Mouse (Mus musculus) liver, adult (tissue): Measurements from ENCODE around the gene Ift52.

Experiments used
- GATA4 ChIP-seq: IDR thresholded peaks from 2 replicates; pipeline ENCODE4 v1.6.1; 2014; ENCODE audit warnings: mild to moderate bottlenecking, low read length; ENCODE audit not compliant: insufficient replicate concordance

The Ift52 gene

DNA sequence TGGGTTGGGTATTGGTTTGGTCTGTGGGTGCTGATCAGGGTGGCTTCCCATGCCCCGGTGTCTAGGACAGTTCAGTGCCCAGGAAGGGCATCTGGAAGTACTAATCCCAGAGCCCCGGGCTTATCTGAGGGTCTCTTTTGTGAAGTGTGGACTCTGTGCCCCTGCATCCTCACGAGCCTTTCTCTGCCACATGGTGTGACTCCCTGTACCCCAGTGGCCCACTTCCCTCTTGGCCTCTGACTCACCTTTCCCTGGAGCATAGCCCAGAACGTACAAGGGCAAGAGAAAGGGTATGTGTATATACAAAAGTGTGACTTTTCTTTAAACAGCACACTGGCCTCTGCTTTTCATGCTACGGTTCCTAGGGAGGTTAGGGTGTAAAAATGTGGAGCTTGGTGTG, 38.6 kb downstream of the Ift52 start:
- TF ChIP-seq GATA4 = no peak

DNA sequence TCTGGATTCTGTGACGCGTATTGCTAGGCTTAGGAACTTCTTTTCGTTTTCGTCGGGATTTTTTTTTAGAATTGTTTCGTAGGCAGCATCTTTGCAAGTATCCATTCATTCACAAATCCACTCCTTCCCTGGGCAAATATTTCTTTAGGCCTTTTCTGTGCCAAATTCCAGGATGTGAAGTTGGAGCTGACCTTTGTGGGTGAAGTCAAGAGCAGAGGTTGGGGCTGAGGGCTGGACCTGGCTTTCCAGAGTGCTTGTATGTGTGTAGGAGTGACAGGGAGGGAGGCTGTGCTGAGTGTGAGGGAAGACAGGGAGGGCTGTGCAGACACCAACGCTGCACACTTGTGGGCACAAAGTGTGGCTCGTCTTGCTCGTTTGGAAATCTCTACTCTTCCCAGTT, 39.4 kb downstream of the Ift52 start:
- TF ChIP-seq GATA4 = no peak

DNA sequence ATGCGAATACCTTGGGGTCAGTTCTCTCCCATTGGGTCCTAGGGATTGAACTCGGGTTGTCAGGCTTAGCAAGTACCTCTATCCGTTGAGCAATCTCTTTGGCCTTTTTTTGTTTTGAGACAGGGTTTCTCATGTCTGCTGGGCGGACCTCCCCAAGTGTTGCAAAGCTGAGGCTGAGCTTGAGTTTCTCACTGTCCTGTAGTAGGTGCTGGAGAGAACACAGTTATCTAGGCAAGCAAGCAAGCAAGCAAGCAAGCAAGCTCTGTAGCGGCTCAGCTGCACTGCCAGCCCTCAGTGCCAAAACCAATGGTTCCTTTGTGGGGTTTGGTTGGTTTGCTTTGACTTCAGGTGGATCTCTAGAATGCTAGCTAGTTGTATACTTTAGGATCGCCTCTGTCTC, 43.5 kb downstream of the Ift52 start:
- TF ChIP-seq GATA4 = no peak

DNA sequence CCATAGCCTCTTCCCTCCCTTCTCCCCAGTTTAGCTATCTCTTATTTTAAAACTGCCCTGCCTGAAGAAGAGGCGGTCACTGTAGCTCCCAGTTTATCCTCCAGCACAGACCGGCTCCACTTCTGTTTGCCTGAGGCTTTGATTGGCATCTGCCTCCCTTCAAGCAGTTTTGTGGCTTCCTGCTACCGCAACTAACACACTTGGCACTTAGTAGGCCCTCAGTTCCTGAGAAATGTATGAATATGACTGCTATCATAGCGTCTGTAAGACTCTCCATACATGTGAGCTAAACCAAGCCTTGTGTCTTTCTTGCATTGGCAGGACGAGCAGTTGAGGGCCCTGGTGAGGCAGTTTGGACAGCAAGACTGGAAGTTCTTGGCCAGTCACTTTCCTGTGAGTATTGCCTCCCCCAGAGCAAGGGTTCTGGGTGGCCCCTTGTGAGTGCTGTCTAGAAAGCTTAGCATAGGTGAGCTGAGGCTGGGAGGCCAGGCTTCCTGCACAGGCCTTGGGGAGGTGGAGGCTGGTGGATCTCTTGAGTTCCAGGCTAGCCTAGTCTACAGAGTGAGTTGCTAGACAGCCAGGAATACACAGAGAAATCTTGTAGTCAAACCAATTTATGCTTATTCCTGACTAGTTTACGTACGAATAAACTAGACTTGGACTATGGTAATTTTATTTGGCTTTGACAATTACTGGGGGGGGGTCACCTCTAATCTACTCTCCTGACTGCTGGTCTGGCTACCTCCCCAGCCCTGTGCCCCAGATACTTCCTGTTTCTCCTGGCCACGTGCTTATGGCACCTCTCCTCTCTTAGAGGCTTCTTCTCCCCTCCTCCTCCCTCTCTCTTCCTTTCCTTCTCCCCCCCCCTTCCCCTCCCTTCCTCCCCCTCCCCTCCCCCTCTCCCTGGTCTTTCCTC, 44.3 kb downstream of the Ift52 start:
- TF ChIP-seq GATA4 = no peak

DNA sequence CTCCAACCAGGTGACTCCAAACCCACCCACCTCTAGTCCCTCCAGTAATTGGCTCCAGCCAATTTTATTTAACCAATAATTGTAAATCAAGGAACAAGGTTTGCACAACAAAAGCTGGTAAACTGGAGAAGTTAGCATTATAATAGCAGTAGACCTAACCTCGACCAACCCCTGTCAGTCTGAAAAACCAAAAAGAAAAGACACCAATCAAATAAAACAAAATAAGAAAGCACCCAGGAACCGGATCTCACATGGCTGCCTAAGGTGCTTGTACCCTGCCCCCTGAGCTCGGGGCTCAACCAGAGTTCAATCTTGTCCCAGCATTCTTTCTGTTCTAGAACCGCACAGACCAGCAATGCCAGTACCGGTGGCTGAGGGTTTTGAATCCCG, 45.0 kb downstream of the Ift52 start:
- TF ChIP-seq GATA4 = no peak

DNA sequence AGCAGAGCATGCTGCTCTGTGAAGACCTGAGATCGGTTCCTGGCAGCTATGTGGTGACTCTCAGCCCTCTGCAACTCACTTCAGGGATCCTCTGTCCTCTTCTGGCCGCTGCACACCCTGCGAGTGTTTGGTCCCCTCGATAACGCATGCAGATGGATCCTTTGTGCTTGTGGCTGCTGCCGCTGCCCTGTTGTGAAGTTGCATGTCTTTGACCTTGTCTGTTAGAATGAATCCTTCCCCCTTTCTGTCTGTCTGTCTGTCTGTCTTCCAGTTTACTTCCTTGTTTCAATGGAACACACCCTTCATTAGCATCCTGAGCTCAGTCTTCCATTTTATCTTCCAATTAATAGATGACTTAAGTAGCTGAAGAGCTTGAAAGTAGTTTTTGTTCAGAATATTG, 49.2 kb downstream of the Ift52 start:
- no peak for TF ChIP-seq GATA4

DNA sequence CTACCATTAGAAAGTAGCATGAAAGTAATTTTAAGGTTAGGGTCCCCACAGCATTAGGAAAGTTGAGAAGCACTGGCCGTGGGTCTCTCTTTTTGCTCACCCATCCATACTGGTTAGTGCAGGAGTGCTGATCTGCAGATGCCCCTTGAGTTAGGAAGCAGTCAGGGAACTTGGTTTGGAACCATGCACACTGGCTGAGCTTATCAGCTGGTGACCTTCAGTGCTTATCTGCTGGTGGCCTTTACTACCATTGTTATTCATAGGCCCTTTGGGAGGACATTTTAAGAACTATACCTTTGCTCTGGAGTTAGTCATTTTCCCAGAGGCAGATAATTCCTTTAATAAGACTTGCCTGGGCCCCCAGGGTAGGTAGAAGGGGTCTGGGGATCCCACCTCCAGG, 50.1 kb downstream of the Ift52 start:
- no peak for TF ChIP-seq GATA4

DNA sequence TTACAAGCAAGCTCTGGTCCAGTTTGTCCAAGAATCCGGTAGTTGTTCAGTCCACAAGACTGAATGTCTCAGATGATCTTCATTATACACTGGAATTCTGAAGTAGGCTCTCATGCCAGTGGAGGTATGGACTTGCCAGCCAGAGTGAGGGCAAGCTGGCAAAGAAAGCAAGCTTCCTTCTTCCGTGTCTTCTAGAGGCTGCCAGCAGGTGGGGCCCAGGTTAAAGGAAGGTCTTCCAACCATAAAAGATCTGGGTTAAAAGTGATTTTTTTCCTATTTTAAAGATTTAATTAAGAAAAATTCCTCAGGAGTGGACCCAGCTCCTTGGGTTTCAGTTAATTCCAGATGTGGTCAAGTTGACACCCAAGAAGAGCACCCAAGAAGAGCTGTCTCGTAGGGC, 53.1 kb downstream of the Ift52 start:
- no peak for TF ChIP-seq GATA4

DNA sequence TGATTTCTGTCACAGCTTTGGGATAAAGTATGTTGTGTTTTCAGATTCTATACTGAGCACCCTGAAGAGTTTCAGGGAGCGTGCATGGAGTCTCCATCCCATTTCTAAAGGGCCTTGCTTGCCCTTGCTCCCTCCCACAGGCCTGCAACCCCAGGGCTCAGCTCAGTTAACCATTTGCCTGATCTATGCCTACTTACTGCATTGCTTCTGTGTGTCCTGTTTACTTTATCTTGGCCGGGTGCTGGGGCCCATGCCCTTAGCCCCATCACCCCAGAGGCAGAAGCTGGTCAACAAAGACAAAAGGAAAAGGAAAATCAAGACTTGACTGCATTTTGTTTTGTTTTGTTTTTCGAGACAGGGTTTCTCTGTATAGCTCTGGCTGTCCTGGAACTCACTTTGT, 54.4 kb downstream of the Ift52 start:
- TF ChIP-seq GATA4 = no peak

DNA sequence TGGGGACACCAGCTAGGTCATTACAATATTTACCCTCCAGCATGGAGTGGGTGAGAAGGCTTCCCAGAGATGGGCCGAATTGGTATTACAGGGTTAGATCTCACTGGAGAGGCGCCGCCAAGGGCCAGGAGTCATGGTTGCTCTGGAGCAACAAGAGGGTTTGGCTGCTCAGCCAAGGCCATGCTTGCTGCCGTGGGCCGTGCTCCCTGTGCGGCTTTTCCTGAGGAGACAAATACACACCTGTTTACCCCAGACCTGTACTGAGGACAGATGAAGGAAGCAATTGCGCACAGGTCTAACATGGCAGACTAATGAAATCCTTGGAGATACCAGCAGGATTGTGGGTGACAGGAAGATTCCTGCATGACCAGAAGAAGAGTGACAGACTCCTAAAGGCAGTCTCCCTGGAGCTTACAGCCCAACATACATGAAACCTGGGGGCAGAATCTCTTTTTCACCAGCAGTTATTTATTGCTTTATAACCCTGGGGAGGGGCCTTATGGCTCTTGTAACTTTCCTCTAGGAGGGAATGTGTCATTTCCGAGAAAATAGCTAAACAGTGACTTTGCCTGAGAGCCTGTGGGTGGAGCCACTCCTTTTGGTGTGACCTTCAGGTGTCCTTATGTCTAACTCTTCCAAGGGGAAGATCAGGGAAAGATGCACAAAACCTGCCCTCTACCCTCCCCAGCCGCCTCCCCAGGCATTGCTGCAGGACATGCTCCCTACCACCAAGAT, 56.0 kb downstream of the Ift52 start:
- no peak for TF ChIP-seq GATA4

DNA sequence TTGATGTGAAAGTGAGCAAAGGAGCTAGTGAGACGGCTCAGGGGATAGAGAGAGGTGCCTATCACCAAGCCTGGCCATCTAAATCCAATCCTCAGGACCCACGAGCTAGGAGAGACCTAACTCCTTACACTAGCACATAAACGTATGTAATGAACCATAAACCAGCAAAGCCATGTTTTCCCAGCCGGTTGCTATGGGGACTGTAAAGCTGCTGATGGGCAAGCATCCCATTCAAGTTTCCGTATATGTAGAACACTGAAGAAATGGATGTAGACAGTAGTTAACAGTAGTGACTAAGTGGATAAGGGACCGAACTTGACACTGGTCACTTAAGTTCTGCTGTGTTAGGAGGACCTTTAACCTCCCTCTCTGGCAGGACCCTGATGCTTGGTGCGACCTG, 56.9 kb downstream of the Ift52 start:
- TF ChIP-seq GATA4 = no peak

DNA sequence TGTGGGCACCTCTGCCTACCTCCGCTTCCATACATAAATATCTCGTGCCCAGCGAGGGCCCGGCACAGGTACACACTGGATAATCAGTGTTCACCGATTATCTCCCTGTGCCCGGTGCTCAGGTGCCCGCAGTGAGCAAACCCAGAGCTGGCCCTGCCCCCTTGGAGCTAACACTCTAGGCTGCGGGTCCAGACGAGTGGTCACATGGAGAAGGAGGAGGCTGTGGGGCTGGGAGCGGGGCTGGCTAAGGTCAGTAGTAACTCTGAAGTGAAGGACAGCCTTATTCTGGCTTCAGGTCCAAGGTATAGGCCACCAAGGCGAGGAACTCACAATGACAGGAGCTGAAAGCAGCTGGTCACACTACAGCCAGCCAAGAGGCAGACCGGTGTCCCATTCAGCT, 57.7 kb downstream of the Ift52 start:
- no peak for TF ChIP-seq GATA4

DNA sequence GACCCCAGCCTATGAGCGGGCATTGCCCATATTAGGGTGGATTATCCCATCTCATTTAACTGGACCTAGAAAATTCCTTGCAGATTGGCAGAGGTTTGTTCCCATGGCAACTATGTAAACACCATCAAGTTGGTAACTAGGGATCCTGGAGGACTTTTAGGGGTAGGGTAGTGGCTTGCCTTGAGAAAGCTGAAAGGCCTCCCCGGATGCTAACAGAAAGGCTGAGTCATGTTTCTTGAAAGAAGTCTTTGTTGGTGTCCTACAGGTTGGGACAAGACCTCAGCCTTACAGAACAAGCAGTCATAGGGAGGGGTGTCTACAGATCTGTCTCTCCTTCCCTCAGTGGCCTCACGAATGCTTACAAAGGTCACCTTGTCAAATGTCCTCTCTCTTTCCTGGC, 58.1 kb downstream of the Ift52 start:
- TF ChIP-seq GATA4 = no peak

DNA sequence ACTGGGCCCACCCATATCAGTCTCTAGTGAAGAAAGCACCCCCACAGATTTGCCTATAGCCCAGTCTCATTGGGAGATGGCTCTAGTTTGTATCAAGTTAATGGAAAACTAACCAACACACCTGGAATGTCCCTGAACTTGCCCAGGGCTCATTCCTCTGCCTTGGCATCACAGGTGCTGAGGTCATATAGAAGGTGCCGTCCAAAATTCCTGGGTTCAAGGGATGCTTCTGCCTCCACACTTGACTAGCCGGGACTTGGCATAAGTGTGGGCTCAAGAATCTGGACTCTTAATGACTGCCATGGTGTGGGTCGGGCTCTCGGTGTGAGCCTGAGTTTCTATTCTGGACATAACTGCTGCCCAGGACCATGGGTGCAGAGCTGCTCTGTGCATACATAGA, 61.9 kb downstream of the Ift52 start:
- TF ChIP-seq GATA4 = no peak

DNA sequence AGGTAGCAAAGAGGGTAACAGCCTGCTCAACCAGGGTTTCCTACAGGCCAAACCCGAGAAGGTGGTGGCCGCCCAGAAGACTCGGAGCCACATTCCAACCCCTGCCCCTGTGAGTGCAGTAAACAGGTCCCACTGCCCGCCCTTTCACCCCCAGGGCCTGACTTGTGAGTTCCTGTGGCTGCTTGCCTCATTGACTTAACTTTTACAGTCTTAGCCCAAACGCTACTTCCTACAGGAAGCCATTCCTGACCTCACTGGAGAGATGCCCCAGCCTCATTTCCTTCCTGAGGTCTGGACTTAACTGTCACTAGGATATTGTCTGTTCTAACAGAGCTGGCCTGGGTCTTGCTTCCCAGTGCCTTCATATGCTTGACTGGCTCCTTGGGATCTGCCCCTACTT, 65.4 kb downstream of the Ift52 start:
- no peak for TF ChIP-seq GATA4

DNA sequence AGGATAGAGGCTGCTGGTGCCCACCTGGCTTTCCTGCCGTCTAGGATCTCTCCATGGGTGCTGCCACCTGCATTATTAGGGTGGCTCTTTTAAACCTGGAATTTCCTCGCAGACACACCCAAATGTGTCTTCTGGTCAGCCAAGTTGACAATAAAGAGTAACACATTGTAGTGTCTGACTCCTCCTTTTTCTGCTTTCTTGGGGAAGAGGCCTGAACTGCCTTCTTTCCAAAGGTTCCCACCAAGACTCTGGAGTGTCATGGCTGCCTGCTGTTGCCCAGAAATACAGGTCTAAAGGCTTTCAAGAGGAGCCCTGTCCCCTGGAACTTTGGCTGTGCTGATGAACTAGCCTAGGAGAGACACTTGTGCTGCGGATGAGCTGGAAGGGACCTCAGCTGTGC, 67.4 kb downstream of the Ift52 start:
- TF ChIP-seq GATA4 = no peak

DNA sequence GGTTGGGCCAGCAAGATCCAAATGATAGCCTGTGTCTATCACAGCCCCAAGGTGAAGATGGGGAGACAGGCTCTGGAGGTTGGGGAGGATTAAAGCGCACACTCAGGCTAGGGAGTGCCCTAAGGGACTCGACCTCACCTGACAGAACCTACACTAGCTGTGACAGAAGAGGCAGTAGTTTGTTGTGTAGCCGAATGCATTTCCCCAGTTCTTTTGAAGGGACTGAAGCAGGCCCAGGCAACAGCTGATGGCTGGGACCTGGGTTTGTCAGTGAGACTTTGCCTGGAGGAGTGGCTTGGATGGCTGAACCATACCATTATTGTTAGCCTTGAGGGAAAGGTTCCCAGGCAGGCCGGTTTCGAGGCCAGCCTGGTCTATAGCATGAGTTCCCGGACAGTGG, 67.9 kb downstream of the Ift52 start:
- no peak for TF ChIP-seq GATA4

DNA sequence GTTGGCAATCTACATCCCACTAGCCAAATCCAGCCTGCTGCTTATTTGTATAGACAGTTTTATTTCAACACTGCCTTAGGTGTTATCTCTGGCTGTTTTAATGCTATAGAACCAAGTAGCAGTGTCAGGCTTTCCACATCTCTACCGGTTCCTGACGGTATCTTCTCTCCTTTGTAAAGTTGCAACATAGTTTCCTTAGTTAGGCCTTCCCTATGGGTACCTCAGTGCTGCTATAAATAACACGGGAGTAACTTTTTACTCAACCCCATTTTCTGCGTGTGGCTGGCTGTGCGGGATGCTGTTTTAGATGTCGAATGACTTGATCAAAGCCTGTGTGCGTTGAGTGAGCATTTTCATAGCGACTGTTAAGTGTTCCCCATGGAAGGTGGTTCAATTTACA, 69.4 kb downstream of the Ift52 start:
- TF ChIP-seq GATA4 = no peak
